Mouse (Mus musculus) gastrocnemius, adult 2 months (tissue): ENCODE measurements around the gene Nudt3. TPM values are rescaled to one million over a fixed set of nuclear protein-coding genes. Genes with fewer than 3 reads are reported as not detected.

ENCODE experiments used
- DNase-seq: peaks from one replicate; pipeline ENCODE4 v3.0.0; 2022
- H3K27ac ChIP-seq: fragments of 200-600 bp; 2 replicates; pipeline ENCODE4 v1.8.1; 2022; ENCODE audit warnings: mild to moderate bottlenecking
- H3K4me3 ChIP-seq: fragments of 200-600 bp; 2 replicates; pipeline ENCODE4 v1.8.1; 2022; ENCODE audit warnings: mild to moderate bottlenecking, moderate library complexity
- CTCF ChIP-seq: fragments of 200-600 bp; IDR thresholded peaks from 2 replicates; pipeline ENCODE4 v1.8.1; 2022; ENCODE audit warnings: antibody characterized with exemption, mild to moderate bottlenecking, moderate library complexity
- intact Hi-C: fragments of 180-260 bp; cut with DNase I; formaldehyde crosslinking; loops from one replicate; pipeline ENCODE4 v1.15.1; 2025
- total RNA-seq, 2 experiments: library from RNA; stranded (reverse); gene quantifications; 2 replicates each; pipeline ENCODE4 v1.2.3; 2021

Gene Nudt3
- total RNA-seq, 2 experiments from 2014 or later: 222 to 261 TPM

- no peak overlapping the region for H3K4me3 ChIP-seq
These were observed 81.3 kb downstream of the Nudt3 start for GRCm38 (mm10) chr17:27541984-27542383.

GRCm38 (mm10) chr17:27541261-27541660 lies 82.0 kb downstream of the Nudt3 start:
- DNase-seq: no peak
- no peak for TF ChIP-seq CTCF
- no peak overlapping the region for H3K27ac ChIP-seq
- no peak overlapping the region for H3K4me3 ChIP-seq
- intact Hi-C loops: no loop called here

More at GRCm38 (mm10) chr17:27541984-27542383, 81.3 kb downstream of the Nudt3 start:
- TF ChIP-seq CTCF: no peak
- intact Hi-C loops: no loop called here
- no peak overlapping the region for H3K27ac ChIP-seq
- DNase-seq: no peak

- H3K4me3 ChIP-seq: no peak overlapping the region
- DNase-seq: peak; percentile 86
- no peak overlapping the region for H3K27ac ChIP-seq
- no peak for TF ChIP-seq CTCF
- intact Hi-C loops: loop anchor here (2.0 to 10.0 kb wide), 2 partner anchors 96 to 230 kb away; no protein-coding TSS in a partner anchor
These were observed 88.6 kb downstream of the Nudt3 start for GRCm38 (mm10) chr17:27534718-27535117.

DNA sequence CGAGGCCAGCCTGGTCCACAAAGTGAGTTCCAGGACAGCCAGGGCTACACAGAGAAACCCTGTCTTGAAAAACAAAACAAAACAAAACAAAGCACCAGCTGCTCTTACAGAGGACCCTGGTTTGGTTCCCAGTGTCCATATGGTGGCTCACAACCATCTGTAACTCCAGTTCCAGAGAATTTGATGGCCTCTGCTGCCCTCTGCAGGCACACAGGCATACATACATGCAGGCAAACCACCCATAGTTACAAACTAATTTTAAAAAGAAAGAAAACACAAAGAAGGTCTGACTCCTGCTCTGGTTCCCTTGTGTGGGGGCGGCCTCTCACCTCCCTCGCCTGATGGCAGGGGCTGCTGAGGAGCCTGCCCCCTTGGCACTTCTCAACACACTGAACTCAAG lies 89.9 kb downstream of the Nudt3 start:
- Histone ChIP-seq H3K27ac (no peak overlapping the region), H3K4me3 (no peak overlapping the region)
- peak; percentile 10; the same call in 1 of the 2 replicates for TF ChIP-seq CTCF
- intact Hi-C loops: loop anchor here (10.0 kb wide), 1 partner anchor 231 kb away; no protein-coding TSS in a partner anchor
- DNase-seq: no peak

- TF ChIP-seq CTCF: no peak
- H3K27ac ChIP-seq: no peak overlapping the region
- intact Hi-C loops: loop anchor here (10.0 kb wide), 1 partner anchor 233 kb away; no protein-coding TSS in a partner anchor
- DNase-seq: no peak
- H3K4me3 ChIP-seq: no peak overlapping the region
These were observed 91.2 kb downstream of the Nudt3 start for GRCm38 (mm10) chr17:27532095-27532494.

Other genes starting within 250 kb of the Nudt3 start
- not detected for gene Grm4, start 102.1 kb downstream of the Nudt3 start, total RNA-seq
- gene Hmga1, start 67.0 kb downstream of the Nudt3 start, total RNA-seq: 10 to 100 TPM; 29.6 to 34.1 TPM
- 1 to 10 TPM; 3.0 to 3.3 TPM for gene AI413582, start 57.7 kb downstream of the Nudt3 start, total RNA-seq
- 1 to 10 TPM in 1 of 2 experiments, not detected in 1; 1.4 TPM for gene RPS10-NUDT3, start 11.7 kb upstream of the Nudt3 start, total RNA-seq
- 100 to 1,000 TPM; 342 to 407 TPM for gene Rps10, start 13.2 kb upstream of the Nudt3 start, total RNA-seq
- gene Pacsin1, start 32.0 kb upstream of the Nudt3 start, total RNA-seq: under 1 TPM in 1 of 2 experiments, not detected in 1; 0.18 TPM
- not detected for gene Spdef, start 105.5 kb upstream of the Nudt3 start, total RNA-seq
- 100 to 1,000 TPM; 182 to 201 TPM for gene D17Wsu92e, start 197.2 kb upstream of the Nudt3 start, total RNA-seq
- gene Snrpc, start 214.7 kb upstream of the Nudt3 start, total RNA-seq: 10 to 100 TPM; 68.3 to 71.2 TPM
- 10 to 100 TPM; 25.9 to 26.0 TPM for gene Uhrf1bp1, start 232.9 kb upstream of the Nudt3 start, total RNA-seq